Mouse (Mus musculus): ENCODE results near the gene Akt3. TPM values are rescaled to one million over a fixed set of nuclear protein-coding genes. Genes with fewer than 3 reads are reported as not detected.

The Akt3 gene
- polyA plus RNA-seq, 1 experiment from 2014 or later = 14.4 TPM

DNA sequence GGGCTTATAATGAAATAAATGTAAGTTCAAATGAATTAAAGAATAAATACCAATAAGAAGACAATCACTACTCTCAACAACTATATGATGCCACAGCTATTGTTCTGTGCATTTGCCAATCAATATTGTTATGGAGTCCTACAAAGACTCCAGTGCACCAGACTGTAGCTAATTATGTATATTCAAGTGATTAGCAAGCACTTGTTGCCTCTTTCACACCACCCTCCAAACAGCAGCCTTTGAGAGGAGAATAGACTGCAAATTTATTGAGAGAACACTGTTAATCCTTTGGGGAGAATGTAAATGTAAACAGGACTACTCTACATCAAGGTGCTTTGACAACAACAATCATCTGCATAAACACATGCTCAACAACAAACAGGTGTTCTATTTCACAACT is 86.7 kb downstream of the Akt3 start:
- no peak overlapping the region for H3K4me3 ChIP-seq
- no peaks in the 10 kb centered on the region for H3K27me3 ChIP-seq (ENCODE audit: low read depth, poor library complexity, severe bottlenecking)
- H3K4me1 ChIP-seq = peaks cover 52% of the 10 kb centered on the region
- DNase-seq (ENCODE audit: low spot score) = no peak
- no peaks in the 10 kb centered on the region for H3K36me3 ChIP-seq
- no peak overlapping the region for H3K27ac ChIP-seq (replicated peaks)
- H3K9me3 ChIP-seq (replicated peaks) = no peaks in the 10 kb centered on the region

GRCm38 (mm10) chr1:177165789-177166188 is 92.2 kb downstream of the Akt3 start:
- WGBS = 50% methylated on average over 2 of the region's 2 CpGs
- DNase-seq (ENCODE audit: low spot score) = no peak

DNA sequence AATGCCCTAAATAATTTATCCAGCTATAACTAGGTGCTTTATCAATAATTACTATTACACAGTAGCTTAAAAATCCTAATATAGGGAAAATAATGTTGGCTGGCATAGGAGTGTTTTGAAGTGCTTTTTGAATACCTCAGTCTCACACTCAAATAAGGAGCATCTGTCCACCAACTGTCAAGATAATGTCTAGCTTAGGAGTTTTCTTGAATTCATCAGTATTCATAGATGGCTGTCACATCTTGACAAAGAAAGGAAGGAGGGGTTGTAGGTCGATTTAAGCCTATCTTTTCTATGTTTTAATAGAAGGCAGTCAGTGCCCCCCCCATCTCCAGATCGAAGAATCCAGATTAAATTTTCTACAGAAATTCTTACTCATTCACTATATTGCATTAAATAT is 92.7 kb downstream of the Akt3 start:
- no peak for DNase-seq (ENCODE audit: low spot score)
- 70% methylated on average over 2 of the region's 2 CpGs for WGBS
- no peaks in the 10 kb centered on the region for H3K27me3 ChIP-seq (ENCODE audit: low read depth, poor library complexity, severe bottlenecking)
- H3K36me3 ChIP-seq = no peaks in the 10 kb centered on the region
- peaks cover 32% of the 10 kb centered on the region for H3K4me1 ChIP-seq
- no peaks in the 10 kb centered on the region for H3K9me3 ChIP-seq (replicated peaks)
- H3K4me3 ChIP-seq = no peak overlapping the region
- H3K27ac ChIP-seq (replicated peaks) = no peak overlapping the region; the same call in 1 of the 2 replicates

More at GRCm38 (mm10) chr1:177165789-177166188, 92.2 kb downstream of the Akt3 start:
- no peaks in the 10 kb centered on the region for H3K9me3 ChIP-seq (replicated peaks)
- H3K36me3 ChIP-seq = no peaks in the 10 kb centered on the region
- H3K27me3 ChIP-seq (ENCODE audit: low read depth, poor library complexity, severe bottlenecking) = no peaks in the 10 kb centered on the region
- no peak overlapping the region for H3K27ac ChIP-seq (replicated peaks)
- peaks cover 29% of the 10 kb centered on the region for H3K4me1 ChIP-seq
- H3K4me3 ChIP-seq = no peak overlapping the region

DNA sequence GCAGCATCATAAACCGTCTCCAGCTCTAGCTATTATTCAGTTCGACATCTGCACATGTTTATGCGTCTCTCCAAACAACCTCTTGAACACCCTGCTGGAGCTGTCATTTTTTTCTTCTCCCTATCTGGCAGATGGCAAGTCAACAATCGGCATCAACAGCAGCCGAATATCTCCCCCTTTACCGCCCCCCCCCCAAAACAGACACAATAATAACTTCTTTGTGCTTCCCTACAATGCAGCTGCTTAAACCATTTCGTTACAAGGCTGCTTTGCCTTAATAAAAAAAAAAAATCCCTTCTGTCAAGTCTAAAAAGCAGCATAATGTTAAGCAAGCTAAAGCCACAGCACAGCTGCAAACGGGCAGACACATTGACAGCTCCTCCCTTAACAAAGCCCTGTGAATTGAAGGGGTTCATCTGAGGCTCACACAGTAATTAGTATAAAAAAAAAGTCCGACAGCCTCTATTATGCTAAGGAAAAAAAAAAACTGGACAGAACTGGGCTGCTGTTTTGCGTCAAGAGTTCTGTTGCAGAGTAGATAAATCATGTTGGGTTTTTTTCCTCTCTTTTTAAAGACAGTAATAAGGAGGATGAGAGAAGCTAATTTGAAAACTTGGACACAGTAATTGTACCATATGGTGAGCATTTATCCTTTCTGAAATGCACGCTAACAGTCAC is 107.5 kb downstream of the Akt3 start:
- Histone ChIP-seq H3K9me3 (replicated peaks) (no peaks in the 10 kb centered on the region), H3K36me3 (no peaks in the 10 kb centered on the region), H3K4me3 (peak overlapping the region; percentile 32), H3K27me3 (ENCODE audit: low read depth, poor library complexity, severe bottlenecking) (no peaks in the 10 kb centered on the region), H3K4me1 (peaks cover 74% of the 10 kb centered on the region), H3K27ac (replicated peaks) (peak overlapping the region; percentile 81)
- WGBS = 17% methylated on average over 11 of the region's 11 CpGs
- DNase-seq (ENCODE audit: low spot score) = peak; percentile 57

- Histone ChIP-seq H3K9me3 (replicated peaks) (no peaks in the 10 kb centered on the region), H3K27ac (replicated peaks) (peak overlapping the region; percentile 81), H3K36me3 (no peaks in the 10 kb centered on the region), H3K27me3 (ENCODE audit: low read depth, poor library complexity, severe bottlenecking) (no peaks in the 10 kb centered on the region), H3K4me3 (0 out of 2 replicates have a peak overlapping the region, but pooled peaks have one; percentile 4), H3K4me1 (peaks cover 70% of the 10 kb centered on the region)
- WGBS = 45% methylated on average over 2 of the region's 2 CpGs
- DNase-seq (ENCODE audit: low spot score) = no peak
Measured at GRCm38 (mm10) chr1:177148746-177149145, 109.3 kb downstream of the Akt3 start.

DNA sequence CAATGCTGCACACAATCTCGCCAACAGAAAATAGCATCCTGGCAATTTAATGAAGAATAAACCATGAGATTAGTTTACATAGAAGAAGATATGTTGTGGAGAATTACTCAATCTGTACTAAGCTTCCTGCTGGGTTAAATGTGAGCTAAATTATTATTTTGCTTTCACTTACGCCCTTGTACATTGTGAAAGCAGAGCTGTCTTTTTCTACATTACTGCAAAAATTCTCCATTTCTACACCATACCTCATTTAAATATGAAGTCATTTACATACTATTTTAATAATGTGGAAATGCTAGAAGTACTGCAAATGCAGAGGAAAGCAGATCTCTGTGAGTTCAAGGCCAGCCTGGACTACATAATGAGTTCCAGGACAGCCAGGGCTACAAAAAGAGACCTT is 116.5 kb downstream of the Akt3 start:
- no peak for DNase-seq (ENCODE audit: low spot score)
- Histone ChIP-seq H3K9me3 (replicated peaks) (no peaks in the 10 kb centered on the region), H3K27me3 (ENCODE audit: low read depth, poor library complexity, severe bottlenecking) (no peaks in the 10 kb centered on the region), H3K27ac (replicated peaks) (no peak overlapping the region), H3K36me3 (no peaks in the 10 kb centered on the region), H3K4me1 (0 out of 2 replicates have a peak, but pooled peaks cover 6% of the 10 kb centered on the region), H3K4me3 (no peak overlapping the region)
- WGBS = 92% methylated on average over 2 of the region's 2 CpGs

DNA sequence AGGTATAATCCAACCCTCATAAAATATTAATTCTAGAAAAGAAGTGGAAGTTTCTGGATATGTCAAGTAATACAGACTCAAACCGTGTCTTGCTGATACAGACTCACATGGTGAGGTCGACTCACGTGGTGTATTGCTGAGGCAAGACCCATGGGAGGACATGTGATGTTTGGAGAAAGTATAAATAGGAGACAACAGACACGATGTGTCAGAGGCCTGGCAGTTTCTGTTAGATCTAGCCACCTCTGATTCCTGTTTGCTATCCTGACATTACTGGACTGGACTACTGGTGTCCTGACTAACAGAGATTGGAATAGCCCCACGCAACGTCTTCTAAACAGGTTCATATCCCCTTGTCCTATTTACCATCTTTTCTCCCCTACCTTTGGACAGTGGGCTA is 118.4 kb downstream of the Akt3 start:
- DNase-seq (ENCODE audit: low spot score) = no peak
- H3K27me3 ChIP-seq (ENCODE audit: low read depth, poor library complexity, severe bottlenecking) = no peaks in the 10 kb centered on the region
- WGBS = 87% methylated on average over 6 of the region's 6 CpGs
- no peaks in the 10 kb centered on the region for H3K9me3 ChIP-seq (replicated peaks)
- H3K27ac ChIP-seq (replicated peaks) = no peak overlapping the region
- H3K4me3 ChIP-seq = no peak overlapping the region
- no peaks in the 10 kb centered on the region for H3K36me3 ChIP-seq
- 0 out of 2 replicates have a peak, but pooled peaks cover 3% of the 10 kb centered on the region for H3K4me1 ChIP-seq

DNA sequence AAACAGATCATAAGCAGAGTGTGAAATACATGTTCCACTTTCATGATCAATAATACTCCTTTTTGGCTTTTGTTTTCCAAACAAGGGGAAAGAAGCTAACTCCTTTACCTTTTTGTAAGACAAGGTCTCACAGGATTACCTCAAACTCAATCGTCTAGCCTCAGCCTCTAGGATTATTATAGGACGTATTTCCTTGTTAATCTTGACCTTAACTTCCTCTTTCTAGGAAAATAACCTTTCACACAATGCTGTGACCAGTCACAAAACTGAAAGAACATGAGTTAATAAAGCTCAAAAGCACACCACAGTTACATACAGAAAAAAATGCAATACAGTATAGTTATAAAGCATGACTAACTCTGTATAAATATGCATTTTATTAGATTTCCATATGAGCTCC is 126.5 kb downstream of the Akt3 start:
- DNase-seq (ENCODE audit: low spot score) = no peak
- peaks cover 19% of the 10 kb centered on the region for H3K36me3 ChIP-seq
- WGBS = 79% methylated on average over 2 of the region's 2 CpGs
- no peak overlapping the region for H3K27ac ChIP-seq (replicated peaks)
- no peaks in the 10 kb centered on the region for H3K4me1 ChIP-seq
- no peak overlapping the region for H3K4me3 ChIP-seq
- no peaks in the 10 kb centered on the region for H3K9me3 ChIP-seq (replicated peaks)
- no peaks in the 10 kb centered on the region for H3K27me3 ChIP-seq (ENCODE audit: low read depth, poor library complexity, severe bottlenecking)

- DNase-seq (ENCODE audit: low spot score) = no peak
- no peak overlapping the region for H3K4me3 ChIP-seq
- WGBS = 92% methylated on average over 8 of the region's 8 CpGs
- no peaks in the 10 kb centered on the region for H3K4me1 ChIP-seq
- peaks cover 22% of the 10 kb centered on the region for H3K36me3 ChIP-seq
- H3K27me3 ChIP-seq (ENCODE audit: low read depth, poor library complexity, severe bottlenecking) = no peaks in the 10 kb centered on the region
- H3K27ac ChIP-seq (replicated peaks) = no peak overlapping the region
- H3K9me3 ChIP-seq (replicated peaks) = no peaks in the 10 kb centered on the region
Measured at GRCm38 (mm10) chr1:177126674-177127073, 131.3 kb downstream of the Akt3 start.

DNA sequence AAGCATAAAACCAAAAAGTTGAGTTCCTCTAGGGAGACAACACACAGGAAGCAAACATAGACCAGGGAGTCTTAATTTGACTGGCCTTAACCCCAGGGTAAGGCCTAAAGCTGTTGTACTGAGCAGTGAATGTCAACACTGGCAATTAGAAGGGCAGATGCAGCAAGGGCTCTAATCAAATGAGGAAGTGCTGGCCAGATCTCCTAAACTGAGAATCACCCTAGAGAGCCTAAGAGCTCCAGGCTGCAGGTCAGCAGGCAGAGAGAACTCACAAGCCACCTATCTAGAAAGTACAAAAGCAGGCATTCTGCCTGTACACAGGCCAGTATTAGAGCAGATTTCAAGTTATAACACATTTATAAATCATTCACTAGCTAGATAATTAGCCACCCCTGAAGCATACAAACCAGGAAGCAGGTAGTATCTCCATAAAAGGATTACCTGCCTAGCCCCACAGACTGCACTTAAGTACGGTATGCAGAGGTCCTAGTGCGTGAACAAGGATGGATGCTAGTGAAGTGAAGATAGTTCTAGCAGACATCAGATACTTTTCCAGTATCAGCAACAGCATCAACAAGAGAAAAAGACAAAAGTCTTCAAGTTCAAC is 147.2 kb downstream of the Akt3 start:
- no peak overlapping the region for H3K4me3 ChIP-seq
- WGBS = 85% methylated on average over 2 of the region's 2 CpGs
- H3K36me3 ChIP-seq = no peaks in the 10 kb centered on the region
- H3K27ac ChIP-seq (replicated peaks) = no peak overlapping the region
- DNase-seq (ENCODE audit: low spot score) = no peak
- peaks cover 10% of the 10 kb centered on the region for H3K4me1 ChIP-seq
- no peaks in the 10 kb centered on the region for H3K9me3 ChIP-seq (replicated peaks)
- H3K27me3 ChIP-seq (ENCODE audit: low read depth, poor library complexity, severe bottlenecking) = no peaks in the 10 kb centered on the region

- Histone ChIP-seq H3K9me3 (replicated peaks) (peaks cover under 1% of the 10 kb centered on the region; the same call in 1 of the 2 replicates), H3K27me3 (ENCODE audit: low read depth, poor library complexity, severe bottlenecking) (no peaks in the 10 kb centered on the region), H3K36me3 (peaks cover 33% of the 10 kb centered on the region), H3K4me1 (no peaks in the 10 kb centered on the region; the same call in 1 of the 2 replicates), H3K4me3 (no peak overlapping the region), H3K27ac (replicated peaks) (no peak overlapping the region)
- 88% methylated on average over 5 of the region's 5 CpGs for WGBS
- DNase-seq (ENCODE audit: low spot score) = no peak
Measured at GRCm38 (mm10) chr1:177090465-177090864, 167.5 kb downstream of the Akt3 start.

DNA sequence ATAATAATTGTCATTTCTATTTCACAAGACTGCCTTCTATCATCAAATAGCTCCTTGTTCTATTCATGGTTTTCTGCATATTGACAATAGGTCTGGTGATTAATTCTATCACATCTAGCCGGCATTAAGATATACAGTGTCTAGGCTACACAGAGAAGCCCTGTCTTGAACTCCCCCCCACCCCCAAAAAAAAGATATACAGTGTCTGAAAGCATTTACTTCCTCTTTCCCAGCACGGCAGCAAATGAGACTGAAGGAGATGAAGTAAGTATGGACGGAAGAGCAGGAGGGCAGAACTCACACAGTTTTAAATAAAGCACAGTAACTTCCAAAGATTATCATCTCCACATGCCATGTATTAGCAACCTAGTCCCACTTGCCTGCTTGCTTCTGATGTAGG is 168.5 kb downstream of the Akt3 start:
- H3K27ac ChIP-seq (replicated peaks) = no peak overlapping the region
- no peak overlapping the region for H3K4me3 ChIP-seq
- H3K36me3 ChIP-seq = peaks cover 34% of the 10 kb centered on the region
- H3K27me3 ChIP-seq (ENCODE audit: low read depth, poor library complexity, severe bottlenecking) = no peaks in the 10 kb centered on the region
- 88% methylated on average over 3 of the region's 3 CpGs for WGBS
- H3K9me3 ChIP-seq (replicated peaks) = peaks cover 9% of the 10 kb centered on the region; the same call in 1 of the 2 replicates
- no peak for DNase-seq (ENCODE audit: low spot score)
- H3K4me1 ChIP-seq = no peaks in the 10 kb centered on the region; the same call in 1 of the 2 replicates

DNA sequence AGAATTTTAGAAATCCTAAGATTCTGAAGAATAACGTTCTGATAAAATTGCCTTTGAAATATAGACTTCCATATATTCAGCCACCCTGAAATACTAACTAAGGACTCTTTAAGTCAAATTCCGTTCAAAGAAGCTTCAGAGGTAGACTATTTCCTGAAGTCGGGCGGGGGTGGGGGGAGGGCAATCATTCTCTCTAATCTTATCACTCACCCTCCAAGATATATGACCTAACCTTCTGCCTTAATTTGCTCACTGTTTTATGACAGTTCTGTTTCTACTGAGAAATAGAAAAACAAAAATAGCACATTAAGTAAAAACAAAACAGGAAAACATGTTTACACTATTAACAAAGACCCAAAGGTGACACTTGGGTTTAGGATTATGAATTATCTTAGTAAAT is 169.0 kb downstream of the Akt3 start:
- no peak overlapping the region for H3K27ac ChIP-seq (replicated peaks)
- H3K27me3 ChIP-seq (ENCODE audit: low read depth, poor library complexity, severe bottlenecking) = no peaks in the 10 kb centered on the region
- DNase-seq (ENCODE audit: low spot score) = no peak
- 90% methylated on average over 4 of the region's 4 CpGs for WGBS
- peaks cover 9% of the 10 kb centered on the region; the same call in 1 of the 2 replicates for H3K9me3 ChIP-seq (replicated peaks)
- H3K36me3 ChIP-seq = peaks cover 37% of the 10 kb centered on the region
- H3K4me3 ChIP-seq = no peak overlapping the region
- H3K4me1 ChIP-seq = no peaks in the 10 kb centered on the region; the same call in 1 of the 2 replicates
